Mouse (Mus musculus): ENCODE measurements around the gene Ano4. TPM values are rescaled to one million over a fixed set of nuclear protein-coding genes. Genes with fewer than 3 reads are reported as not detected.

Ano4 gene
- polyA plus RNA-seq, 1 experiment from 2014 or later: 3.0 TPM

DNA sequence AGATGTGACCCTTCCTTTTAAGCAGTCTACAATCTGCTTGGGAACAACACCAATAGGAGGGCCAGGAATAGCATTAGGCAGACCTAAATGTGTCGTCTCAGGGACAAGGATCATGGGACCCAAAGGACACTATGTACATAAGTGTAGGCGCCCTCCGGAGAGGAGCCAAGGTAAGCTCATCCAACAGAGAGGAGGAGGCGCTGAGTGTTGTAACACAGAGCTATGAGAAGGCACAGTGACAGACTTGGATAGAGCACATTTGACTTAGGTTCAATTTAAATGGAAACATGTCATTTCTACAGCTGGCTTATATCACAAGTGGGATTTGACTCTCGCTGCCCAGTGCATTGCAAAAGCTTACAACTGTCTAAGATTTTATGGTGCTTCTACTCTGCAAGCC is 376.0 kb downstream of the Ano4 start:
- H3K36me3 ChIP-seq: 0 out of 2 replicates have a peak, but pooled peaks cover 3% of the 10 kb centered on the region
- no peaks in the 10 kb centered on the region for H3K9me3 ChIP-seq
- DNase-seq (ENCODE audit: low spot score): no peak
- no peaks in the 10 kb centered on the region for H3K4me1 ChIP-seq
- H3K27me3 ChIP-seq (ENCODE audit: insufficient read depth, poor library complexity, severe bottlenecking): no peaks in the 10 kb centered on the region
- H3K27ac ChIP-seq: no peak overlapping the region
- 87% methylated on average over 5 of the region's 5 CpGs for WGBS
- no peak overlapping the region for H3K4me3 ChIP-seq

DNA sequence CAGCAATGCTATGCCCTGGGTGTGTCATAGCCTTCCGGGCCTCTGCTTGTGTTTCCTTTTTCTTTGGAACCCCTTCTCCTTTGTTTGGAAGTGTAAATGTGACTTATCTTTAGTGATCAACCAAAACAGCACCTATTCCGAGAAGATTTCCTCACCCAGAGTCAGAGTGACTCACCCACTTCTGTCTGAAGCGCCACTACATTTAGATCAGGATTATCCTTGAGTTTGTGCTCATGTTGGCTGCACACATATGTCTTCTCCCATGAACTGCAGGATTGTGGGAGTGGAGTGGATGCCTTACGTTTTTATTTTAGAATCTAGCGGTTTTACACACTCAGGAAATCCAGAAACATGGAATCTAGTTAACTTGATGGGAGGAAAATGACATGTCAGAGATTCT is 383.8 kb downstream of the Ano4 start:
- Histone ChIP-seq H3K36me3 (no peaks in the 10 kb centered on the region), H3K4me3 (no peak overlapping the region), H3K27me3 (ENCODE audit: insufficient read depth, poor library complexity, severe bottlenecking) (no peaks in the 10 kb centered on the region), H3K9me3 (no peaks in the 10 kb centered on the region), H3K27ac (no peak overlapping the region), H3K4me1 (no peaks in the 10 kb centered on the region)
- 74% methylated on average over 5 of the region's 5 CpGs for WGBS
- no peak for DNase-seq (ENCODE audit: low spot score)

DNA sequence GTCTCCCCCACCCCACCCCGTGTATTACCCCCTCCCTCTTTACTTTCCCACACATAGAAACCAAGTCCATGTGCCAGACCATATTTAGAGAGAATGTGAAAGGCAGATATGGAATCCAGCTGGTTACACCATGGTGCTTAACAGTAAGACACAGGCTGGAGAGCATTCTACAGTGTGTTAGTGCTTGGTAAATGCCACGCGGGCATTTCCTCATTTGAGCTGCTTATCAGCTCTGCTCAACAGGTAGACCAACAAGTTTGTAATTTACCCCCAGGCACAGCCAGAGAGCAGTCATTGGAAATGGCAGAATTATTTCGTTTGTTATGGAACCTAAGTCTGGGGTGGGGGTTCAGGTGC is 394.3 kb downstream of the Ano4 start:
- Histone ChIP-seq H3K27me3 (ENCODE audit: insufficient read depth, poor library complexity, severe bottlenecking) (no peaks in the 10 kb centered on the region), H3K4me1 (no peaks in the 10 kb centered on the region), H3K27ac (no peak overlapping the region), H3K9me3 (no peaks in the 10 kb centered on the region), H3K4me3 (no peak overlapping the region), H3K36me3 (no peaks in the 10 kb centered on the region)
- DNase-seq (ENCODE audit: low spot score): no peak
- 76% methylated on average over 4 of the region's 4 CpGs for WGBS

DNA sequence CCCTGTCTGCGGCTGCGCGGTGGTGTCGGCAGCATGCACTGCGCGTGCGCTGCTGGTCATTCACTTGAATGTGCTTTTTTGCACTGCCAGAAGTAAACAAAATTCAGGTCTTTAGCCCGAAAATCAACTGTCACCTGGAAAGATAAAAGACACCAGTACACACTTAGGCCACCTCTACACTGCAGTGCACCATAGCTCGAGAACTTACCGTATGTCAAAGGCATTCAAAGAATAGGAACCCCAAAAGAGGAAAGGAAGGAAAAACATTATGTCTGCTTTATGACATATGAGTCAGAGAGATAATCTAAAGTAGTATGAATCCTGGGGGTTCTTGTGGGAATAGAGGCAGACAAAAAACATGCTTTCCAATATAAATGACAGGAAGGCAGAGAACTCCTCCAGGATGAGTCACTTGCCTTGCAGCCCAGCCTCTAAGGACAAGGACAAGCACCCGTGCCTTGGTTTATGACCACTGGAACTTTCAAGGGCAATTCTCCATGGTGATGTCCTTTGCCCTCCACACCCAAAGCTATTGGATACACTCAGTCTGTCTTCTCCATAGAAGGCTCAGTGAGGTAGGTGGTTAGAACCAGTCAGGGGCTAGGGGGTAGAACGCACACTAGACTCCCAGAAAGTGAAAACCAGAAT is 394.8 kb downstream of the Ano4 start:
- no peaks in the 10 kb centered on the region for H3K4me1 ChIP-seq
- 88% methylated on average over 12 of the region's 12 CpGs for WGBS
- no peak overlapping the region for H3K4me3 ChIP-seq
- H3K36me3 ChIP-seq: no peaks in the 10 kb centered on the region
- no peak overlapping the region for H3K27ac ChIP-seq
- no peaks in the 10 kb centered on the region for H3K9me3 ChIP-seq
- H3K27me3 ChIP-seq (ENCODE audit: insufficient read depth, poor library complexity, severe bottlenecking): no peaks in the 10 kb centered on the region
- DNase-seq (ENCODE audit: low spot score): no peak

Other genes starting within 250 kb of the Ano4 start
- 12.1 and 21.9 TPM in 2 replicates for gene Gas2l3, start 99.2 kb upstream of the Ano4 start, polyA plus RNA-seq (2016; fragmentation: Nextera tagmentation; extraction: Ambion mirVana)
- 0.16 and 0.57 TPM in 2 replicates for gene Nr1h4, start 188.8 kb upstream of the Ano4 start, polyA plus RNA-seq (2016; fragmentation: Nextera tagmentation; extraction: Ambion mirVana)

Measured in heart, embryonic 10.5 days (tissue).